ENCODE assay signal across 21 mouse cellular contexts in the genomic region with DNA sequence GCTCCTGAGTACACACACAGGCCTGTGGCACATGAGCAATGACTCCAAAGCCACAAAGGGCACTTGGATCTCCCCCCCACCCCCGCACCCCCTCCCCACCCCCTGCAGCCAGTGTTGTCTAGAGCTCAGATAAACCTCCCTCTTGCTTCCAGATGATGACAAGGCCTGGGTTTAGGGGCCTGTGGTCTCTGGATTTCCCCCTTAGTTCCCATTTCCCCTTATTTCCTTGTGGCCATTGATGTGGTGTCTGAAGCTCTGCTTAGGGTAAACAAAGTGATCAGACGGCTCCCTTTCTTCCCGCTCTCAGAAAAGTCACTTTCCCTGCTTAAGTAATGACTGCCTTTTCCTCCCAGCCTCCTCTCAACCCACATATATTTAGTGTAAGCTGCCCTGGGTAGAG. TPM values are rescaled to one million over a fixed set of nuclear protein-coding genes. Genes with fewer than 3 reads are reported as not detected.
DNase-seq lines count a peak whose midpoint lies in the region; ATAC-seq lines count a peak whose summit lies in the region.
"Had no signal": no experiment of that assay in that cellular context is flagged by ENCODE, and none has a peak within 500 bp of the region (broad histone marks: within the 10 kb centered on the region; RNA-seq: fewer than 3 reads in every experiment).

No protein-coding gene starts in this region.

- no peak for ATAC-seq in hindbrain, embryonic 11.5 days (ENCODE audit: low FRiP score)
- ATAC-seq in midbrain, embryonic 13.5 days: no peak
- ATAC-seq in midbrain, embryonic 15.5 days (replicated peaks): no peak
- ATAC-seq in common myeloid progenitor, adult 5-6 weeks (replicated peaks; ENCODE audit: low read depth, poor library complexity, severe bottlenecking): 0 out of 2 replicates have a peak, but pooled peaks have one; percentile 2
- ATAC-seq: inflammation-experienced regulatory T-cells, adult 6 months had no signal

- peaks cover 62% of the 10 kb centered on the region for H3K4me1 ChIP-seq in hindbrain, embryonic 10.5 days (replicated peaks)
- peaks cover 6% of the 10 kb centered on the region for H3K4me1 ChIP-seq in hindbrain, embryonic 11.5 days (replicated peaks; ENCODE audit: control insufficient read depth, insufficient read depth, low read length)
- peaks cover 60% of the 10 kb centered on the region for H3K4me1 ChIP-seq in midbrain, embryonic 13.5 days (replicated peaks)
- H3K4me1 ChIP-seq in midbrain, embryonic 15.5 days: peaks cover 45% of the 10 kb centered on the region

- no peaks in the 10 kb centered on the region for H3K36me3 ChIP-seq in hindbrain, embryonic 10.5 days
- no peaks in the 10 kb centered on the region for H3K36me3 ChIP-seq in hindbrain, embryonic 11.5 days (ENCODE audit: control insufficient read depth, insufficient read depth, low read length)
- no peaks in the 10 kb centered on the region for H3K36me3 ChIP-seq in midbrain, embryonic 13.5 days
- no peaks in the 10 kb centered on the region for H3K36me3 ChIP-seq in midbrain, embryonic 15.5 days (replicated peaks)
- H3K36me3 ChIP-seq: limb, embryonic 15.5 days had no signal

- H3K4me3 ChIP-seq in hindbrain, embryonic 10.5 days: no peak overlapping the region; the same call in 1 of the 2 replicates
- no peak overlapping the region for H3K4me3 ChIP-seq in hindbrain, embryonic 11.5 days (ENCODE audit: low read depth, low read length)
- no peak overlapping the region for H3K4me3 ChIP-seq in midbrain, embryonic 13.5 days (replicated peaks)
- no peak overlapping the region for H3K4me3 ChIP-seq in midbrain, embryonic 15.5 days
- H3K4me3 ChIP-seq: left cerebral cortex, adult 2 months; limb, embryonic 15.5 days had no signal

- H3K9me3 ChIP-seq in hindbrain, embryonic 10.5 days: no peaks in the 10 kb centered on the region
- no peaks in the 10 kb centered on the region for H3K9me3 ChIP-seq in hindbrain, embryonic 11.5 days (ENCODE audit: control insufficient read depth, low read length)
- H3K9me3 ChIP-seq in midbrain, embryonic 13.5 days: no peaks in the 10 kb centered on the region
- H3K9me3 ChIP-seq in midbrain, embryonic 15.5 days: no peaks in the 10 kb centered on the region
- H3K9me3 ChIP-seq: limb, embryonic 15.5 days had no signal

- peak overlapping the region; percentile 53 for H3K27ac ChIP-seq in hindbrain, embryonic 10.5 days
- H3K27ac ChIP-seq in hindbrain, embryonic 11.5 days (ENCODE audit: low read depth, low read length): no peak overlapping the region; the same call in 1 of the 2 replicates
- no peak overlapping the region for H3K27ac ChIP-seq in midbrain, embryonic 13.5 days
- no peak overlapping the region for H3K27ac ChIP-seq in midbrain, embryonic 15.5 days
- H3K27ac ChIP-seq: hindbrain, embryonic 14.5 days; kidney, postnatal 0 days; left cerebral cortex, adult 2 months; limb, embryonic 15.5 days; liver, embryonic 14.5 days had no signal

- H3K9ac ChIP-seq in hindbrain, embryonic 11.5 days (ENCODE audit: low read depth, low read length): no peak overlapping the region
- H3K9ac ChIP-seq in midbrain, embryonic 13.5 days (replicated peaks): 0 out of 2 replicates have a peak overlapping the region, but pooled peaks have one; percentile 28
- no peak overlapping the region for H3K9ac ChIP-seq in midbrain, embryonic 15.5 days
- H3K9ac ChIP-seq: limb, embryonic 15.5 days; liver, embryonic 14.5 days had no signal

- 11% methylated on average over 3 of the region's 3 CpGs for WGBS in hindbrain, embryonic 10.5 days
- WGBS in hindbrain, embryonic 11.5 days: 17% methylated on average over 3 of the region's 3 CpGs
- WGBS in midbrain, embryonic 13.5 days: 12% methylated on average over 3 of the region's 3 CpGs
- WGBS in midbrain, embryonic 15.5 days: 16% methylated on average over 3 of the region's 3 CpGs

- no peak overlapping the region for H3K4me2 ChIP-seq in hindbrain, embryonic 11.5 days (replicated peaks; ENCODE audit: low read depth, low read length)
- H3K4me2 ChIP-seq in midbrain, embryonic 13.5 days (replicated peaks): no peak overlapping the region
- H3K4me2 ChIP-seq in midbrain, embryonic 15.5 days: no peak overlapping the region
- H3K4me2 ChIP-seq: limb, embryonic 15.5 days had no signal

- peaks cover 79% of the 10 kb centered on the region for H3K27me3 ChIP-seq in hindbrain, embryonic 10.5 days (ENCODE audit: insufficient read depth, poor library complexity, severe bottlenecking)
- H3K27me3 ChIP-seq in hindbrain, embryonic 11.5 days (ENCODE audit: control insufficient read depth, insufficient read depth, low read length): peaks cover 38% of the 10 kb centered on the region
- H3K27me3 ChIP-seq in midbrain, embryonic 13.5 days: peaks cover 53% of the 10 kb centered on the region
- H3K27me3 ChIP-seq in midbrain, embryonic 15.5 days (replicated peaks): peaks cover 29% of the 10 kb centered on the region

- DNase-seq in hindbrain, embryonic 10.5 days (ENCODE audit: low spot score): no peak
- no peak for DNase-seq in hindbrain, embryonic 11.5 days (ENCODE audit: low spot score)
- no peak for DNase-seq in thymus, postnatal 10 days (ENCODE audit: low spot score in 2 of 2)
- DNase-seq in testis, postnatal 14 days (ENCODE audit: low spot score): no peak
- DNase-seq: adrenal gland, postnatal 25 days; cerebellum, adult 11 months; cerebellum, adult 9-11 months; gastrocnemius, postnatal 36 days; kidney, adult 2 months; lung, postnatal 10 days; right cerebral cortex, postnatal 14 days; thymus, postnatal 14 days had no signal

RNA-seq across cellular contexts. Expression of gene Bcor, which starts 35.6 kb away (rescaled TPM):
- 20.0 and 20.7 TPM in 2 replicates for polyA plus RNA-seq in hindbrain, embryonic 10.5 days (2016; fragmentation: Nextera tagmentation; extraction: Ambion mirVana)
- 23.1 and 24.6 TPM in 2 replicates for polyA plus RNA-seq in hindbrain, embryonic 11.5 days (2014; fragmentation: Nextera tagmentation; extraction: Ambion mirVana)
- 24.1 and 25.4 TPM in 2 replicates for polyA plus RNA-seq in midbrain, embryonic 13.5 days (2015; fragmentation: Nextera tagmentation; extraction: Ambion mirVana)
- polyA plus RNA-seq in midbrain, embryonic 15.5 days (2015; fragmentation: Nextera tagmentation; extraction: Ambion mirVana): 18.4 and 18.8 TPM in 2 replicates
- total RNA-seq in common myeloid progenitor, adult 5-6 weeks (2017): 41.5 and 45.0 TPM in 2 replicates
